Mouse (Mus musculus): ENCODE measurements at regions not wholly inside any gene's neighbourhood (a gene's known extent, or its start where the extent isn't known, plus 50 kb on each side); places are given as distances from the start of the nearest gene placed in this dataset.
"Not testable (repeated sequence)": the region's sequence is repeated elsewhere in the genome, so short reads cannot be mapped to it uniquely, and the experiment has no call there.

- 89% methylated on average over 10 of the region's 10 CpGs for WGBS
- H3K9ac ChIP-seq (ENCODE audit: low read depth, low read length), result no peak overlapping the region
- intact Hi-C loops (cut with DNase I), result no loop called here
- TF ChIP-seq CTCF (IDR thresholded peaks at IDR 0.05) (no peak), POLR2A (IDR thresholded peaks at IDR 0.05; ENCODE audit: insufficient read depth, low read depth, low read length) (no peak), EP300 (IDR thresholded peaks at IDR 0.05; ENCODE audit: insufficient read depth, low read depth, low read length) (no peak)
- no peaks in the 10 kb centered on the region for H3K27me3 ChIP-seq (ENCODE audit: control insufficient read depth, insufficient read depth, low read length)
- no peaks in the 10 kb centered on the region for H3K4me1 ChIP-seq (ENCODE audit: control insufficient read depth, insufficient read depth, low read length)
- no peak for DNase-seq
- H3K4me3 ChIP-seq, result no peak overlapping the region
- no peaks in the 10 kb centered on the region for H3K36me3 ChIP-seq (ENCODE audit: control insufficient read depth, insufficient read depth, low read length)
- H3K79me2 ChIP-seq (replicated peaks; ENCODE audit: control insufficient read depth, insufficient read depth, low read length), result no peaks in the 10 kb centered on the region
- H3K27ac ChIP-seq, result no peak overlapping the region
Measured at GRCm38 (mm10) chr9:85970076-85970475, 127.9 kb downstream of the Tpbg start.

GRCm38 (mm10) chr9:85981428-85981827, 139.2 kb downstream of the Tpbg start:
- Histone ChIP-seq H3K27me3 (ENCODE audit: control insufficient read depth, insufficient read depth, low read length) (no peaks in the 10 kb centered on the region), H3K79me2 (replicated peaks; ENCODE audit: control insufficient read depth, insufficient read depth, low read length) (no peaks in the 10 kb centered on the region), H3K27ac (no peak overlapping the region), H3K4me3 (no peak overlapping the region), H3K36me3 (ENCODE audit: control insufficient read depth, insufficient read depth, low read length) (no peaks in the 10 kb centered on the region), H3K4me1 (ENCODE audit: control insufficient read depth, insufficient read depth, low read length) (no peaks in the 10 kb centered on the region), H3K9ac (ENCODE audit: low read depth, low read length) (no peak overlapping the region)
- DNase-seq, result no peak
- 91% methylated on average over 5 of the region's 5 CpGs for WGBS
- intact Hi-C loops (cut with DNase I), result no loop called here
- TF ChIP-seq CTCF (IDR thresholded peaks at IDR 0.05), result no peak
- no peak for TF ChIP-seq EP300 (IDR thresholded peaks at IDR 0.05; ENCODE audit: insufficient read depth, low read depth, low read length)
- no peak for TF ChIP-seq POLR2A (IDR thresholded peaks at IDR 0.05; ENCODE audit: insufficient read depth, low read depth, low read length)

DNA sequence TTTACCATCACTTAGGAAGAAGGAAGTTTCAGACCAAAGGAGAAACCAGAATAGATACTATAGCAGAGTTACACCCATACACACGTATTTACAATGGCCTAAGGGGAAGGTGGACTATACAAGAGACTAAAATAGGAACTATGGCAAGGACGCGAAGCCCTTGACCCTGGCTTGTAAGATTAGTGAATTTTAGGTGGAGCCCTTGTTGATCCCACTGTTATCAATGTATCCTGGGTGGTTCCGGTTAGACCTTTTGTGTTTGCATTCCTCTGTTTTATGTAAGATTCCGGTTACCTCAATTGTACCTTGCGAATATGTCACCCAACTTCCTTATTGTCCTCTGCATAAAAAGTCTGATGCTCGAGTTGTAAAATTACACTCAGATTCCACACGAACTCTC, 141.3 kb downstream of the Tpbg start:
- H3K9ac ChIP-seq (ENCODE audit: low read depth, low read length); H3K27me3 ChIP-seq (ENCODE audit: control insufficient read depth, insufficient read depth, low read length); H3K27ac ChIP-seq; DNase-seq; H3K4me3 ChIP-seq; intact Hi-C loops (cut with DNase I); H3K36me3 ChIP-seq (ENCODE audit: control insufficient read depth, insufficient read depth, low read length); H3K79me2 ChIP-seq (replicated peaks; ENCODE audit: control insufficient read depth, insufficient read depth, low read length); H3K4me1 ChIP-seq (ENCODE audit: control insufficient read depth, insufficient read depth, low read length): not testable (repeated sequence)
- 89% methylated on average over 8 of the region's 8 CpGs for WGBS

DNA sequence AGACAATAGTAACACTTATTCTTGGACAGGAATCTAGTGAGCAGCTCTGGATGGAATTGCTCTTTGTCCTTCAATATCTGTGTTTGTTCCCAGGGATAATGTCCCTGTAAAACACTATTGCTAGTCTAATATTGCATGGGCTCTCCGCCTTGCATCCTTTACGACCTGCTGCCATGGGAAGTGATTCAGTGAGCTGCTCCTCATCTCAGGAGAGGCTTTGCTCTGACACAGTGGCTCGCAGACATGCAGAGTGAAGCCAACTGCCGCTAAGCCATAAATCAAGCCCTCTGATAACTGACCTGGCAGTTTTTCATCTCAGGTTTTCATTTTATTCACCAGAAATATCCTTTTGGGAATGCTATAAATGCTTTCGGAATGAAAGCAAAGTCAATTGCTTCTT, 143.5 kb downstream of the Tpbg start:
- no peak overlapping the region for H3K9ac ChIP-seq (ENCODE audit: low read depth, low read length)
- no peaks in the 10 kb centered on the region for H3K27me3 ChIP-seq (ENCODE audit: control insufficient read depth, insufficient read depth, low read length)
- no peaks in the 10 kb centered on the region for H3K79me2 ChIP-seq (replicated peaks; ENCODE audit: control insufficient read depth, insufficient read depth, low read length)
- DNase-seq, result no peak
- intact Hi-C loops (cut with DNase I), result no loop called here
- TF ChIP-seq POLR2A (IDR thresholded peaks at IDR 0.05; ENCODE audit: insufficient read depth, low read depth, low read length) (no peak), EP300 (IDR thresholded peaks at IDR 0.05; ENCODE audit: insufficient read depth, low read depth, low read length) (no peak), CTCF (IDR thresholded peaks at IDR 0.05) (no peak)
- no peak overlapping the region for H3K27ac ChIP-seq
- 63% methylated on average over 5 of the region's 5 CpGs for WGBS
- no peaks in the 10 kb centered on the region for H3K36me3 ChIP-seq (ENCODE audit: control insufficient read depth, insufficient read depth, low read length)
- no peak overlapping the region for H3K4me3 ChIP-seq
- no peaks in the 10 kb centered on the region for H3K4me1 ChIP-seq (ENCODE audit: control insufficient read depth, insufficient read depth, low read length)

GRCm38 (mm10) chr9:85986142-85986541, 144.0 kb downstream of the Tpbg start:
- H3K4me1 ChIP-seq (ENCODE audit: control insufficient read depth, insufficient read depth, low read length), result no peaks in the 10 kb centered on the region
- H3K27ac ChIP-seq, result no peak overlapping the region
- no peaks in the 10 kb centered on the region for H3K79me2 ChIP-seq (replicated peaks; ENCODE audit: control insufficient read depth, insufficient read depth, low read length)
- TF ChIP-seq POLR2A (IDR thresholded peaks at IDR 0.05; ENCODE audit: insufficient read depth, low read depth, low read length) (no peak), EP300 (IDR thresholded peaks at IDR 0.05; ENCODE audit: insufficient read depth, low read depth, low read length) (no peak), CTCF (IDR thresholded peaks at IDR 0.05) (no peak)
- no peak overlapping the region for H3K9ac ChIP-seq (ENCODE audit: low read depth, low read length)
- H3K4me3 ChIP-seq, result no peak overlapping the region
- WGBS, result 75% methylated on average over 2 of the region's 2 CpGs
- intact Hi-C loops (cut with DNase I), result no loop called here
- no peaks in the 10 kb centered on the region for H3K27me3 ChIP-seq (ENCODE audit: control insufficient read depth, insufficient read depth, low read length)
- no peaks in the 10 kb centered on the region for H3K36me3 ChIP-seq (ENCODE audit: control insufficient read depth, insufficient read depth, low read length)
- no peak for DNase-seq

DNA sequence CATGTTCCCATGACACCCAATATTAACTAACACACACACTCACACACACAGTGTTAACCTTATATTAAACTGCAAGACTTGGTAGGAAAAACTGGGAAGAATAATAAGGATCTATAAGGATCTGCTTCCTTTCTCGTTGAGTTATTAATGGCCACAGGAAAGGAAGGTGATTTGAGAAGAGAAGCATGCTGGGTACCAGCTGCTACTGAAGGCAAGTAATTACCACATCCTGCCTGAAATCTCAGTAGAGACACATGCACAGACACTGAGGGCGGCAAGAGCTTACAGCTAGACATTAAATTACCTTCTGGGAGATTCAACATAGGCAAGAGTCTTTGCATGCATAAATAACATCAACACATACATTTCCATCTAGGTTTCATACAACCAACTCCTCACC, 160.8 kb downstream of the Tpbg start:
- H3K27me3 ChIP-seq (ENCODE audit: control insufficient read depth, insufficient read depth, low read length), result no peaks in the 10 kb centered on the region
- H3K9ac ChIP-seq (ENCODE audit: low read depth, low read length), result no peak overlapping the region
- no peaks in the 10 kb centered on the region for H3K36me3 ChIP-seq (ENCODE audit: control insufficient read depth, insufficient read depth, low read length)
- 57% methylated on average over 2 of the region's 2 CpGs for WGBS
- H3K4me1 ChIP-seq (ENCODE audit: control insufficient read depth, insufficient read depth, low read length), result no peaks in the 10 kb centered on the region
- H3K4me3 ChIP-seq, result no peak overlapping the region
- intact Hi-C loops (cut with DNase I), result no loop called here
- H3K27ac ChIP-seq, result no peak overlapping the region
- no peak for DNase-seq
- H3K79me2 ChIP-seq (replicated peaks; ENCODE audit: control insufficient read depth, insufficient read depth, low read length), result no peaks in the 10 kb centered on the region
- TF ChIP-seq CTCF (IDR thresholded peaks at IDR 0.05), result no peak
- TF ChIP-seq EP300 (IDR thresholded peaks at IDR 0.05; ENCODE audit: insufficient read depth, low read depth, low read length), result no peak
- TF ChIP-seq POLR2A (IDR thresholded peaks at IDR 0.05; ENCODE audit: insufficient read depth, low read depth, low read length), result no peak

DNA sequence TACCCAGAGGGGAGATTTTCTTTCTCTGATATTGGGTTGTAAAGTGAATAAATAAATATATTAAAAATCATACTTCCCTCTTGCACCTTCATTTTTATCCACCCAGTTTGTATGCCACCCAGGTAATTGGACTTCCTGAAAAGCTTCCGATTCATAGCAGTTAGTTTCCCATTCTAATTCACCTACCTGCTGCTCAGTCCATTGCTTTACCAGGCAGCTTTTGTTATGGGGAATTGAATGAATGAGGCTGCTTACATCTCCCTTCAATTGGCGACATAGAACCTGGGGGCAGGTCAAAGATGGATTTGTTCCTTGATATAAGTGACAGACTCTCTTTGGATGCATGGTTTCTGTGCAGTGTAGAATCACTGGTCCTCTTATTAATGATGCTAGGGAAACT, 169.5 kb downstream of the Tpbg start:
- no peak overlapping the region for H3K27ac ChIP-seq
- 74% methylated on average over 2 of the region's 2 CpGs for WGBS
- no peaks in the 10 kb centered on the region for H3K36me3 ChIP-seq (ENCODE audit: control insufficient read depth, insufficient read depth, low read length)
- no peaks in the 10 kb centered on the region for H3K4me1 ChIP-seq (ENCODE audit: control insufficient read depth, insufficient read depth, low read length)
- intact Hi-C loops (cut with DNase I), result no loop called here
- no peak overlapping the region for H3K4me3 ChIP-seq
- no peaks in the 10 kb centered on the region for H3K27me3 ChIP-seq (ENCODE audit: control insufficient read depth, insufficient read depth, low read length)
- H3K79me2 ChIP-seq (replicated peaks; ENCODE audit: control insufficient read depth, insufficient read depth, low read length), result no peaks in the 10 kb centered on the region
- DNase-seq, result no peak
- TF ChIP-seq EP300 (IDR thresholded peaks at IDR 0.05; ENCODE audit: insufficient read depth, low read depth, low read length) (no peak), CTCF (IDR thresholded peaks at IDR 0.05) (no peak), POLR2A (IDR thresholded peaks at IDR 0.05; ENCODE audit: insufficient read depth, low read depth, low read length) (no peak)
- H3K9ac ChIP-seq (ENCODE audit: low read depth, low read length), result no peak overlapping the region

All from heart, adult 2 months (tissue).